Mouse (Mus musculus): ENCODE measurements at regions not wholly inside any gene's neighbourhood (a gene's known extent, or its start where the extent isn't known, plus 50 kb on each side); places are given as distances from the start of the nearest gene placed in this dataset.

DNA sequence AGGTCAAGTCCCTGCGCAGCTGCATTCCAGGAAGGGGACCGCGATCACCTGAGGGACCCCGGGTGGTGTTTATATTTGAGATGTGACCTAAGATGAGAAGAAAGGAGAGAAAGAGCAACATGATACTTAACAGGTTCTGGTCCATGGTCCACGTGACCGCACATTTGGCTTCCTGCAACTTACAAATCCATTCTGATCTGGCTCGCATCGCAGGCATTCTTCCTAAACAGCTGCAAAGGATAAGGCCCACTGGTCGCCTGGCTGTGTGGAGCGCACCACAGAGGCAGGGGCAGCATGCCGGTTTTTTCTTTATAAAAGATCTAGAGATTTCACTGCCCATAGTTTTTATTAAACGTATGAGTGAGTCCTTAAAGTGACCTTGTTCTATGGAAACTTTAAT, 261.6 kb downstream of the Mtx2 start:
- no peaks in the 10 kb centered on the region for H3K4me1 ChIP-seq (replicated peaks; ENCODE audit: control insufficient read depth, insufficient read depth, low read length)

DNA sequence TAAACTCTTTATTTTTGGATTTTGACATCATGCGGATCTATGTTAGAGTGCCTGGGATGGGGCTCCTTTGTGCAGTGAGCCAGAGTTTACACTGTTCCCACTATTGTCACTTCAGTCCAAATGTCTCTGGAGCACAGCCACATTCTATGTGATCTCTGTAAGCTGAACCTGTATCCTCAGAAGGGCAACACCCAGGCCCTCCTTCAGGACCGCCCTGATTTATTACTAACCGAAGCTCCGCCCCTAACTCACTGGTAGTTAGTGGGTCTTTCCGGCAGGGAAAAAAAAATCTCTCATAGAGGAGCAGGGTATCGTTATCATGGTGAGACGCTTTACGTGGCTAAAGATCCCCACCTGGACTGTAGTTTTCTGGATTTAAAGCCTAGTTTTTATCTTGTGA, 263.6 kb downstream of the Mtx2 start:
- H3K27me3 ChIP-seq (ENCODE audit: control insufficient read depth, insufficient read depth, low read length) = no peaks in the 10 kb centered on the region
- DNase-seq = no peak
- TF ChIP-seq POLR2A (IDR thresholded peaks at IDR 0.05; ENCODE audit: control insufficient read depth, extremely low read depth, insufficient read depth, low read length, poor library complexity) (no peak), CTCF (IDR thresholded peaks at IDR 0.05; ENCODE audit: borderline replicate concordance, control insufficient read depth, extremely low read depth, insufficient read depth, low read length, poor library complexity) (no peak)
- WGBS = 61% methylated on average over 8 of the region's 8 CpGs
- H3K27ac ChIP-seq (ENCODE audit: control insufficient read depth, insufficient read depth, low read length) = no peak overlapping the region
- no peak overlapping the region for H3K4me3 ChIP-seq (ENCODE audit: control insufficient read depth, insufficient read depth, low read length)
- no peaks in the 10 kb centered on the region for H3K4me1 ChIP-seq (replicated peaks; ENCODE audit: control insufficient read depth, insufficient read depth, low read length)
- no peaks in the 10 kb centered on the region for H3K36me3 ChIP-seq (ENCODE audit: control insufficient read depth, insufficient read depth, low read length)

More for the DNA sequence above, 261.6 kb downstream of the Mtx2 start:
- Histone ChIP-seq H3K4me3 (ENCODE audit: control insufficient read depth, insufficient read depth, low read length) (no peak overlapping the region), H3K27ac (ENCODE audit: control insufficient read depth, insufficient read depth, low read length) (no peak overlapping the region), H3K27me3 (ENCODE audit: control insufficient read depth, insufficient read depth, low read length) (no peaks in the 10 kb centered on the region), H3K36me3 (ENCODE audit: control insufficient read depth, insufficient read depth, low read length) (no peaks in the 10 kb centered on the region)
- DNase-seq = no peak
- TF ChIP-seq POLR2A (IDR thresholded peaks at IDR 0.05; ENCODE audit: control insufficient read depth, extremely low read depth, insufficient read depth, low read length, poor library complexity) = no peak
- no peak for TF ChIP-seq CTCF (IDR thresholded peaks at IDR 0.05; ENCODE audit: borderline replicate concordance, control insufficient read depth, extremely low read depth, insufficient read depth, low read length, poor library complexity)
- WGBS = 90% methylated on average over 12 of the region's 12 CpGs

DNA sequence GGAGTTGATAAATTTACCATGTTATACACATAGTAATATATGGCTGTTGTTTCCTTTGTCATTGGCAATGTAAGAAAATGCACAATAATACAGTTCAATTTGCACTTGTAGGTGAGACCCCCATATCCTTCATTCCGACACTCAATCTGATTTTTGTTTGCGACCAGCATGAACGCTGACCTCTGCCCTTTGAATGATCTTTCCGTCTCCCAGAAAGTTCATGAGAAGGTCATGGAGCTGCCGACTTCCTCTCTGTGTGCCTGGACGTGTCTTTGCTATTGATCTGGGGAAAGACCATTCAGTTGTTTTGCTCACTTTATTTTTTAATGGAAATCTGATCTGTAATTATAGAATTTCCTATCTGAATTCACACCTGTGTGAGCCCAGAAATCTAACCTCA, 264.0 kb downstream of the Mtx2 start:
- Histone ChIP-seq H3K4me3 (ENCODE audit: control insufficient read depth, insufficient read depth, low read length) (no peak overlapping the region), H3K27ac (ENCODE audit: control insufficient read depth, insufficient read depth, low read length) (no peak overlapping the region), H3K27me3 (ENCODE audit: control insufficient read depth, insufficient read depth, low read length) (no peaks in the 10 kb centered on the region), H3K36me3 (ENCODE audit: control insufficient read depth, insufficient read depth, low read length) (no peaks in the 10 kb centered on the region), H3K4me1 (replicated peaks; ENCODE audit: control insufficient read depth, insufficient read depth, low read length) (no peaks in the 10 kb centered on the region)
- TF ChIP-seq POLR2A (IDR thresholded peaks at IDR 0.05; ENCODE audit: control insufficient read depth, extremely low read depth, insufficient read depth, low read length, poor library complexity) (no peak), CTCF (IDR thresholded peaks at IDR 0.05; ENCODE audit: borderline replicate concordance, control insufficient read depth, extremely low read depth, insufficient read depth, low read length, poor library complexity) (no peak)
- no peak for DNase-seq
- WGBS = 66% methylated on average over 6 of the region's 6 CpGs

DNA sequence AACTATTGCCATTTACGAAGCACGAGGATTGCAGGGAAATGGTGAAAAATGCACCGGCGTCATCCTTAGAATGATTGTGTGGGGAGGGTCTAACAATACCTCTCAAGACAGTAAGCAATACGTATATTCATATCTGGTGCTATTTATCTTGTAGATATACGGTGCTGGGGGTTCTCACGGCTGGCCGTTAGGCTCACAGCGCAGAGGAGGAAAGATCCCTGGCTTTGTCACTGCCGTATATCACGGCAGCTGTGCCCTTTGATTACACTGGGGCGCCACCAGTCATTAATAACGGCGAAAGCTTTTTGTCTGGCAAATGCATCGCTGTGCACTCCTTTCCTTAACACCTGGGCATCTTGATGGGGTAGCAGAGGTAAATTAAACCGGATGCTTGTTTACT, 264.8 kb downstream of the Mtx2 start:
- H3K36me3 ChIP-seq (ENCODE audit: control insufficient read depth, insufficient read depth, low read length) = no peaks in the 10 kb centered on the region
- no peak for TF ChIP-seq CTCF (IDR thresholded peaks at IDR 0.05; ENCODE audit: borderline replicate concordance, control insufficient read depth, extremely low read depth, insufficient read depth, low read length, poor library complexity)
- no peak for TF ChIP-seq POLR2A (IDR thresholded peaks at IDR 0.05; ENCODE audit: control insufficient read depth, extremely low read depth, insufficient read depth, low read length, poor library complexity)
- no peak overlapping the region for H3K4me3 ChIP-seq (ENCODE audit: control insufficient read depth, insufficient read depth, low read length)
- H3K27ac ChIP-seq (ENCODE audit: control insufficient read depth, insufficient read depth, low read length) = no peak overlapping the region
- no peaks in the 10 kb centered on the region for H3K4me1 ChIP-seq (replicated peaks; ENCODE audit: control insufficient read depth, insufficient read depth, low read length)
- DNase-seq = no peak
- 91% methylated on average over 16 of the region's 16 CpGs for WGBS
- H3K27me3 ChIP-seq (ENCODE audit: control insufficient read depth, insufficient read depth, low read length) = no peaks in the 10 kb centered on the region

DNA sequence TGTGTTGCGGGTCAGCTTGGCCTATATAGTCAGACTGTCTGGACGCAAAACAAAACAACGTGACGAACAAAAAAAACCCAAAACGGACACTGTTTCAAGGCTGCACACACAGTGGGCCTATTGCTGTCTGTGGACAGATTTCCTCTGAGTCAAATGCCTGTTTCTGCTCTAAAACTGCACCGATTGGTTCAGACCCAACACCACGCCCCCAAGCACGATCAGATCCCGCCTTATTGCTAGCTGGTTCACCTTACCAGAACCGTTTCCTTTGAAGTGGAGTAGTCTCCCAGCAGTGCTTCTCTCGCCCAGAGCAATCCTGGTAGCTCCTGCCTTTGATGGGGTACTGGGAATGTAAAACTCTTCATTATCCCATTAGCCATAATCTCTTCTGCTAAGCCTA, 275.9 kb downstream of the Mtx2 start:
- WGBS = 48% methylated on average over 11 of the region's 11 CpGs
- TF ChIP-seq CTCF (IDR thresholded peaks at IDR 0.05; ENCODE audit: borderline replicate concordance, control insufficient read depth, extremely low read depth, insufficient read depth, low read length, poor library complexity) = no peak
- no peak for TF ChIP-seq POLR2A (IDR thresholded peaks at IDR 0.05; ENCODE audit: control insufficient read depth, extremely low read depth, insufficient read depth, low read length, poor library complexity)
- no peaks in the 10 kb centered on the region for H3K4me1 ChIP-seq (replicated peaks; ENCODE audit: control insufficient read depth, insufficient read depth, low read length)
- H3K36me3 ChIP-seq (ENCODE audit: control insufficient read depth, insufficient read depth, low read length) = no peaks in the 10 kb centered on the region
- peak; percentile 28 for DNase-seq
- H3K27me3 ChIP-seq (ENCODE audit: control insufficient read depth, insufficient read depth, low read length) = no peaks in the 10 kb centered on the region
- no peak overlapping the region for H3K4me3 ChIP-seq (ENCODE audit: control insufficient read depth, insufficient read depth, low read length)
- H3K27ac ChIP-seq (ENCODE audit: control insufficient read depth, insufficient read depth, low read length) = no peak overlapping the region

DNA sequence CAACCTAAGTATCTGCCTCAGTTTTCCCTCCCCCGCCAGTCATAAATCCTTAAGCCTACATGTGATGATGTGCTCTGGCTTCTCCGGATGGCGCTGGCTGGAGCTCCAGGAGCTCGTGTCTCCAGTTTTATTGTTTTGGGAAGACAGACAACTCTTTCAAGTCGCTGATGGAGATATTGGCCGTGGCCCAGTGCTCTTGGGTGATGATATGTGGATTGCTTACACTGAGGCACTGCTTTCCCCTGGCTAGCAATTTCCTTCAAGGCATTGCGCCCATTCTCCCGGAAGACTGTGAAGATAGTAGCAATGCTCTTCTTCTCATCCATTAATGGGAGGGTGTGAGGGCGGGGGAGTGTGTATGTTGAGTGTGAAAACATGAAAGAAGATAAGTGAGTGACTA, 287.1 kb downstream of the Mtx2 start:
- no peak overlapping the region for H3K27ac ChIP-seq (ENCODE audit: control insufficient read depth, insufficient read depth, low read length)
- H3K4me1 ChIP-seq (replicated peaks; ENCODE audit: control insufficient read depth, insufficient read depth, low read length) = no peaks in the 10 kb centered on the region
- TF ChIP-seq POLR2A (IDR thresholded peaks at IDR 0.05; ENCODE audit: control insufficient read depth, extremely low read depth, insufficient read depth, low read length, poor library complexity) (no peak), CTCF (IDR thresholded peaks at IDR 0.05; ENCODE audit: borderline replicate concordance, control insufficient read depth, extremely low read depth, insufficient read depth, low read length, poor library complexity) (no peak)
- 93% methylated on average over 9 of the region's 9 CpGs for WGBS
- H3K36me3 ChIP-seq (ENCODE audit: control insufficient read depth, insufficient read depth, low read length) = no peaks in the 10 kb centered on the region
- DNase-seq = no peak
- no peak overlapping the region for H3K4me3 ChIP-seq (ENCODE audit: control insufficient read depth, insufficient read depth, low read length)
- H3K27me3 ChIP-seq (ENCODE audit: control insufficient read depth, insufficient read depth, low read length) = no peaks in the 10 kb centered on the region

DNA sequence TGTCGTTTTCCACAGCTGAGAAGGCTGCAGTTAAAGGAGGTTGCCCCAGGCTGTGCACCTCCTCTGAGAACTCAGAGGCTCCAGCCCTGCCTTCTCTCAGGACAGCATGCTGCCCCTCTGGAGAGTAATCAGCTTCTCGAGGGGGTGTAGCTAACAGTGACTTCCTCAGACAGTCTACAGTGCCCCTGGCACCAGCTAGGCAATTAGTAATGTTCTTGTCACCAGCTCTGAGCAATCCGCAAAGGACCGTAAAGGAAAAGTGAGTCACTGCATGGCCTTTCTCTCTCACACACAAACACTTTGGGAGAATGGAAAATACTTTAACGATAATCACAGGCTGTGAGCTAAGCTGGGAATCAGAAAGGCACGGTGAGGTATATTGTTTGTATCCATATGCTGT, 288.8 kb downstream of the Mtx2 start:
- H3K27me3 ChIP-seq (ENCODE audit: control insufficient read depth, insufficient read depth, low read length) = no peaks in the 10 kb centered on the region
- H3K27ac ChIP-seq (ENCODE audit: control insufficient read depth, insufficient read depth, low read length) = no peak overlapping the region
- 25% methylated on average over 6 of the region's 6 CpGs for WGBS
- no peak for TF ChIP-seq POLR2A (IDR thresholded peaks at IDR 0.05; ENCODE audit: control insufficient read depth, extremely low read depth, insufficient read depth, low read length, poor library complexity)
- no peak for TF ChIP-seq CTCF (IDR thresholded peaks at IDR 0.05; ENCODE audit: borderline replicate concordance, control insufficient read depth, extremely low read depth, insufficient read depth, low read length, poor library complexity)
- H3K36me3 ChIP-seq (ENCODE audit: control insufficient read depth, insufficient read depth, low read length) = no peaks in the 10 kb centered on the region
- no peaks in the 10 kb centered on the region for H3K4me1 ChIP-seq (replicated peaks; ENCODE audit: control insufficient read depth, insufficient read depth, low read length)
- no peak overlapping the region for H3K4me3 ChIP-seq (ENCODE audit: control insufficient read depth, insufficient read depth, low read length)
- DNase-seq = no peak
